Mouse (Mus musculus) midbrain, embryonic 11.5 days (tissue): Measurements from ENCODE around the gene Gnb5. TPM values are rescaled to one million over a fixed set of nuclear protein-coding genes. Genes with fewer than 3 reads are reported as not detected.
A peak's percentile ranks its signal among the peaks of the same experiment; 100 is the strongest.
"Not testable (repeated sequence)": the region's sequence is repeated elsewhere in the genome, so short reads cannot be mapped to it uniquely, and the experiment has no call there.

ENCODE experiments used
- ATAC-seq: fragments of 200-750 bp; cut with Nextera tagmentation; 2 replicates; pipeline ENCODE4 v1.8.0; 2017; ENCODE audit warnings: moderate TSS enrichment, moderate library complexity; ENCODE audit not compliant: low FRiP score
- DNase-seq: peaks from one replicate; pipeline ENCODE4 v3.0.0; 2015; ENCODE audit warnings: low spot score; ENCODE audit errors: missing footprints
- H3K27ac ChIP-seq: fragments of 300-500 bp; sonication (generic); 2 replicates; pipeline ENCODE4 v1.5.1; 2014; ENCODE audit warnings: low read depth, low read length
- H3K27me3 ChIP-seq: fragments of 300-500 bp; sonication (generic); 2 replicates; pipeline ENCODE4 v1.6.1; 2014; ENCODE audit warnings: mild to moderate bottlenecking, low read length, moderate library complexity, mixed read lengths; ENCODE audit not compliant: control insufficient read depth, insufficient read depth
- H3K36me3 ChIP-seq: fragments of 300-500 bp; sonication (generic); 2 replicates; pipeline ENCODE4 v1.6.1; 2014; ENCODE audit warnings: mild to moderate bottlenecking, low read length, moderate library complexity, mixed read lengths; ENCODE audit not compliant: control insufficient read depth, insufficient read depth
- H3K4me1 ChIP-seq: fragments of 300-500 bp; sonication (generic); 2 replicates; pipeline ENCODE4 v1.6.1; 2014; ENCODE audit warnings: low read length; ENCODE audit not compliant: control insufficient read depth, insufficient read depth
- H3K4me2 ChIP-seq: fragments of 300-500 bp; sonication (generic); 2 replicates; pipeline ENCODE4 v1.6.1; 2014; ENCODE audit warnings: mild to moderate bottlenecking, moderate library complexity
- H3K4me3 ChIP-seq: fragments of 300-500 bp; sonication (generic); 2 replicates; pipeline ENCODE4 v1.5.1; 2014; ENCODE audit warnings: low read depth, low read length
- H3K9ac ChIP-seq: fragments of 300-500 bp; sonication (generic); 2 replicates; pipeline ENCODE4 v1.6.1; 2014; ENCODE audit warnings: low read length
- H3K9me3 ChIP-seq: fragments of 300-500 bp; sonication (generic); 2 replicates; pipeline ENCODE4 v1.6.1; 2016; ENCODE audit warnings: low read length; ENCODE audit not compliant: control insufficient read depth
- WGBS: fragments of 180-500 bp; shearing (Covaris S2); extraction: QIAGEN DNeasy Blood & Tissue Kit; methylation state at CpG from one replicate; pipeline ENCODE4 v1.1.7; 2014; 5-methylcytosine and 5-hydroxymethylcytosine counted together
- polyA plus RNA-seq: library from polyadenylated mRNA; unstranded; fragments of >200 nt; fragmentation: Nextera tagmentation; extraction: Ambion mirVana; gene quantifications from 2 replicates; pipeline ENCODE4 v1.2.1, GENCODE M21; 2014

Gnb5 gene
- polyA plus RNA-seq, 1 experiment from 2014 or later, result 33.1 TPM

DNA sequence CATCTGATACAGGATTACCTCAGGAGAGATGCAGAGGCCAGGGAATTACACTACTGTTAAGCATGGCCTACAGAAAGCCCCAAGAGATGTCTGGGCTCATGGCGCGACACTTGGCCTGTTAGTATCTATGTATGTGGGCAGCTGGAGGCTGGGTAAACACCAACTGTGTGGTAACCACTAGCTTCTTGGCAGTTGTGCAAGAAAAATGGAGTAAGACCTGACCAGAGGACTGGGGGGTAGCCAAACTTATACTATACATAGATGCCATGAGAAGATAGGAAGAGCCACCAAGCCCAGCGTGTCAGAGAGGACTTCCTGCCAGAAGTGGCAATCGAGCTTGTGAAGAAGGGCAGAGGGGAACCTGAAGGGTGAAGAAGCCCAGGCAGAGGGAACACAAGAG is 56.1 kb downstream of the Gnb5 start:
- DNase-seq (no peak), ATAC-seq (no peak)
- H3K4me2 ChIP-seq, result no peak overlapping the region
- H3K27ac ChIP-seq, result no peak overlapping the region
- no peaks in the 10 kb centered on the region for H3K9me3 ChIP-seq
- 90% methylated on average over 4 of the region's 4 CpGs for WGBS
- H3K4me3 ChIP-seq, result no peak overlapping the region
- no peaks in the 10 kb centered on the region for H3K36me3 ChIP-seq
- no peaks in the 10 kb centered on the region for H3K4me1 ChIP-seq
- H3K27me3 ChIP-seq, result no peaks in the 10 kb centered on the region
- no peak overlapping the region for H3K9ac ChIP-seq

DNA sequence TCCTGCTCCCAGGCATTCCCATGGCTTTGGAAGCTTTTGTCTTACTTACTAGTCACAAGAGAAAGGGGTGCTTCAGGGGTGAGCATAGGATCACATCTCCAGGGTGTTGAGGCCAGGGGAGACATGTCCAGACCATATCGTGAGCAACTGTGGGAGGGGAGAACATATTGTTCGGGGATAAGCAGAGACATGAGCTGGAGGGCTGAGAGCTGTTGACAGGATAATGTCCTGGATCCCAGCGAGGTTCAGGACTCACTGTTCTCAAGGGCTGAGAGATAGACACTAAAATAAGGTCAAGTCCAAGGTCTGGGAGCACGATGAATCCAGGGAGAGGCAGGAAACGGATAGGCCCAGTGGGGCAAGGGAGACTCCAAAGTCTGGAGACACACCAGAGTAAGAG is 56.9 kb downstream of the Gnb5 start:
- DNase-seq (no peak), ATAC-seq (no peak)
- Histone ChIP-seq H3K27me3 (no peaks in the 10 kb centered on the region), H3K4me1 (no peaks in the 10 kb centered on the region), H3K4me3 (no peak overlapping the region), H3K27ac (no peak overlapping the region), H3K4me2 (no peak overlapping the region), H3K36me3 (no peaks in the 10 kb centered on the region), H3K9me3 (no peaks in the 10 kb centered on the region), H3K9ac (no peak overlapping the region)
- 80% methylated on average over 5 of the region's 5 CpGs for WGBS

DNA sequence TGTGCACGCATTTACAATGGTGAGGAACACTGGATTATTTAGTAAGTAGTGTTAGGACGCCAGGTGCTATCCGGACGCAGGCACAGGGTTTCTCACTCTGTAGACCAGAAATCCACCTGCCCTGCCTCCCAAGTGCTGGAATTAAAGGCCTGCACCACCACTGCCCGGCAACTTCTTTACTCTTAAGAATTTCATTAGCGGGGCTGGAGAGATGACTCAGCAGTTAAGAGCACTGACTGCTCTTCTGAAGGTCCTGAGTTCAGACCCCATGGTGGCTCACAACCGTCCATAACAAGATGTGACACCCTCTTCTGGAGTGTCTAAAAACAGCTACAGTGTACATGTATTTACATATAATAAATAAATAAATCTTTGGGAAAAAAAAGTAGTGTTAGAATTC is 57.6 kb downstream of the Gnb5 start:
- not testable (repeated sequence) for H3K27me3 ChIP-seq, H3K9ac ChIP-seq, DNase-seq, H3K4me2 ChIP-seq, ATAC-seq, H3K9me3 ChIP-seq, H3K4me1 ChIP-seq, H3K4me3 ChIP-seq, H3K36me3 ChIP-seq, H3K27ac ChIP-seq
- WGBS, result 74% methylated on average over 7 of the region's 7 CpGs

DNA sequence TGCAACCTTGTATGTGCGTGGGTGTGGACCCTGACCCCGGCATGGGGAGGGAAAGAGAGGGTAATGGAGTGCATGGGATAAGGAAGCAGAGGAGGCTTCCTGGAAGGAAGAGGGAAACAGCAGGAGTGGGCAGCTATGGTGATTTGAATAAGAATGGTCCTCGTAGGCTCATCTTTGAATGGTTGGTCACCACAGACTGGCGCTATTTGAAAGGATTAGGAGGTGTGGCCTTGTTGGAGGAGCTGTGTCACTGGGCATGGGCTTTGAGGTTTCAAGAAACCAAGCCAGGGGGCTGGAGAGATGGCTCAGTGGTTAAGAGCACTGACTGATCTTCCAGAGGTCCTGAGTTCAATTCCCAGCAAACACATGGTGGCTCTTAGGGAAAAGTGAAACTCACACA is 59.1 kb downstream of the Gnb5 start:
- DNase-seq (no peak), ATAC-seq (no peak)
- Histone ChIP-seq H3K4me1 (no peaks in the 10 kb centered on the region), H3K27me3 (no peaks in the 10 kb centered on the region), H3K27ac (no peak overlapping the region), H3K4me2 (no peak overlapping the region), H3K9me3 (no peaks in the 10 kb centered on the region), H3K9ac (no peak overlapping the region), H3K36me3 (no peaks in the 10 kb centered on the region), H3K4me3 (no peak overlapping the region)
- 69% methylated on average over 4 of the region's 4 CpGs for WGBS

DNA sequence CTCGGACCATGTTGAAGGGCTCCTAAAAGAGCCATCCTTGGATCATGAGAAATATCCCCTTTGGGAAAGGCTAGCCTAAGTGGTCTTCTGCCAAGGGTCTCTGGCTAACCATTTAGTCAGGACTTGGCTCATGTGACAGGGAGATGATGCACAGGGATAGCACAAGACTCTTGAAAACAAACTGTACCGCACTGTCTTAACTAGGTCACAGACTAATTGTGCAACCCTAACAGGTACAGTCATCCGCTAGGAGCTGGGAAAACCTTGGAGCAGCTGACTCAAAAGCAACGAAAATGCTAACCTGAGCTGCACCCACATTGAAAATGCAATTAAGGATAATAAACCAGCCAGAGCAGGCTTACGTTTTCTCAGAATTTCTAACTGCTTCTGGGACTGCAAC is 60.1 kb downstream of the Gnb5 start:
- no peaks in the 10 kb centered on the region for H3K36me3 ChIP-seq
- no peaks in the 10 kb centered on the region for H3K4me1 ChIP-seq
- H3K27ac ChIP-seq, result no peak overlapping the region
- DNase-seq (no peak), ATAC-seq (no peak)
- WGBS, result 89% methylated on average over 5 of the region's 5 CpGs
- no peak overlapping the region for H3K4me3 ChIP-seq
- H3K9ac ChIP-seq, result no peak overlapping the region
- H3K27me3 ChIP-seq, result no peaks in the 10 kb centered on the region
- H3K9me3 ChIP-seq, result no peaks in the 10 kb centered on the region; the same call in 1 of the 2 replicates
- no peak overlapping the region for H3K4me2 ChIP-seq

DNA sequence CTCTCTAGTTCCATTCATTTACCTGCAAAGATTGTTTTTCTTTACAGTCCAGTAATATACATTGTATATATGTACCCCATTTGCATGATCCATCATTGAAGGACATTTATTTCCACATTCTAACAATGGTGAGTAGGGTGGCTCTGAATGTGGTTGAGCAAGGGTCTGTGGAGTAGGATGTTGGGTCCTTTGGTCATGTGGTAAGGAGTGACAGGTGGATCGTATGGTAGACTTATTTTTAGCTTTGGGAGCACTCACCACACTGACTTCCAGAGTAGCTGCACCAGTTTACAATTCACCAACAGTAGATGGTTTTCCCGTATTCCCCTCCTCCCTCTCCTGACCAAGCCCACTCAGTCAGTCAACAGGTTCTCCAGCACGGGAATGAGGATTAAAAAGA is 62.7 kb downstream of the Gnb5 start:
- Histone ChIP-seq H3K9me3 (no peaks in the 10 kb centered on the region; the same call in 1 of the 2 replicates), H3K4me1 (no peaks in the 10 kb centered on the region), H3K27ac (no peak overlapping the region), H3K36me3 (no peaks in the 10 kb centered on the region), H3K4me2 (no peak overlapping the region), H3K9ac (no peak overlapping the region), H3K4me3 (no peak overlapping the region), H3K27me3 (no peaks in the 10 kb centered on the region)
- WGBS, result 80% methylated on average over 3 of the region's 3 CpGs
- no peak for DNase-seq
- no peak for ATAC-seq

DNA sequence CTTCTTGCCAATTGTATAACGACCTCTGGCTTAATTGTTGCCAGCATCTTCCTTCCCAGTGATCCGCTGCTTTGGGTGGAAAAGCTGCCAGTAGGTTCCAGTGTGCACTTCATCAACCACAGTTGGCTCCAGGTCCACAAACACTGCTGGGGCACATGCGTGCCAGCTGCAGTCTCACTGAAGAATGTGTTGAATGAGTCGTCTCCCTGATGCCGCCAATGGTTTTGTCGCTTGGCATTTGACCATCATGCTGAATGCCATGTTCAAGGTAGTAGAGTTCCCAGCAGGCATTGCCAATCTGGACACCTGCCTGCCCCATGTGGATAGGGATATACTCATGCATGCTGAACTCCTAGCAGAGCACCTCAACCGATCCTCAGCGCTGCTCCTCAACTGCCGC is 69.5 kb downstream of the Gnb5 start:
- H3K4me2 ChIP-seq, result no peak overlapping the region
- peak; percentile 31 for DNase-seq

DNA sequence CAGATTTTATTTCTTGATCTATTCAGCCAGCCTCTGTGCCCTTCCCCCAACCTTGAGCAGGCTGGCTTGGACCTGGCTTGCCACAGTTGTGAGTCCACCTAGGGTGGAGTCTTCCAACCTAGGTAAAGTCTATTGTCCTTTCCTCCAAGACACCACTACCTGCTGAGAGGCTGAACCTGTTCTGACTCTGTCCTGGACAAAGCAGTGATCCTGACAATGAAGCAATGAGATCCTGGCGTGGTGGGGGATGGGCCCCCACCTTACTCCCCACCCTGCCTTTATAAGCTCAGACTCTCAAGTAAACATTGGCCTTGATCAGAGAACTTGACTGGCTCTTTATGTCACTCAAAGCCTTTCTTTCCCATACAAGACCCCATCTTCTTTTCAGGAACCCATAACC is 70.3 kb downstream of the Gnb5 start:
- Histone ChIP-seq H3K4me2 (no peak overlapping the region), H3K4me3 (no peak overlapping the region), H3K36me3 (no peaks in the 10 kb centered on the region), H3K27me3 (no peaks in the 10 kb centered on the region), H3K27ac (no peak overlapping the region), H3K9ac (no peak overlapping the region), H3K9me3 (no peaks in the 10 kb centered on the region), H3K4me1 (no peaks in the 10 kb centered on the region)
- DNase-seq, result peak; percentile 28
- WGBS, result 63% methylated on average over 1 of the region's 1 CpGs
- ATAC-seq, result no peak

More for the DNA sequence above, 69.5 kb downstream of the Gnb5 start:
- H3K27ac ChIP-seq, result no peak overlapping the region
- H3K9ac ChIP-seq, result no peak overlapping the region
- no peak for ATAC-seq
- H3K9me3 ChIP-seq, result no peaks in the 10 kb centered on the region; the same call in 1 of the 2 replicates
- H3K27me3 ChIP-seq, result no peaks in the 10 kb centered on the region
- 97% methylated on average over 9 of the region's 9 CpGs for WGBS
- H3K4me3 ChIP-seq, result no peak overlapping the region
- H3K4me1 ChIP-seq, result no peaks in the 10 kb centered on the region
- no peaks in the 10 kb centered on the region for H3K36me3 ChIP-seq

DNA sequence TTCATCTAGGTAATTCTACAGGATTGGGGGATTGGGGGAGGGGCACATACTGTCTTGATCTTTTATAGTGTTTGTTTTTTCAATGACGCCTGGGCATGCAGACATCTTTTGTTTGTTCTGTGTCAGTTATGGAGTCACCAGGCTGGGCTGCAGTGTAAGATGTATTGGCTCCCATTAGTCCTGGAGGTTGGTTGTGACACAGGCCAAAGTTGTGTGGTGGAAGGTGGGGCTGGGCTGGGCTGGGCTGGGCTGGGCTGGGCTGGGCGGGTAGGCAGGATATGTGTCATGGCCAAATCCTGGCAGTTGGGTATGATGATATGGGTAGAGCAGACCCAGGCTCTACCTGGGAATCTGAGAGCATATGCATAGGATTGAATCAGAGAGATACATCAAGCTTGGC is 72.7 kb downstream of the Gnb5 start:
- H3K4me3 ChIP-seq, result no peak overlapping the region
- no peaks in the 10 kb centered on the region for H3K9me3 ChIP-seq
- H3K27ac ChIP-seq, result no peak overlapping the region
- no peak overlapping the region for H3K9ac ChIP-seq
- WGBS, result 92% methylated on average over 2 of the region's 2 CpGs
- ATAC-seq, result no peak
- H3K36me3 ChIP-seq, result no peaks in the 10 kb centered on the region
- no peak overlapping the region for H3K4me2 ChIP-seq
- peak; percentile 21 for DNase-seq
- no peaks in the 10 kb centered on the region for H3K4me1 ChIP-seq
- no peaks in the 10 kb centered on the region for H3K27me3 ChIP-seq

DNA sequence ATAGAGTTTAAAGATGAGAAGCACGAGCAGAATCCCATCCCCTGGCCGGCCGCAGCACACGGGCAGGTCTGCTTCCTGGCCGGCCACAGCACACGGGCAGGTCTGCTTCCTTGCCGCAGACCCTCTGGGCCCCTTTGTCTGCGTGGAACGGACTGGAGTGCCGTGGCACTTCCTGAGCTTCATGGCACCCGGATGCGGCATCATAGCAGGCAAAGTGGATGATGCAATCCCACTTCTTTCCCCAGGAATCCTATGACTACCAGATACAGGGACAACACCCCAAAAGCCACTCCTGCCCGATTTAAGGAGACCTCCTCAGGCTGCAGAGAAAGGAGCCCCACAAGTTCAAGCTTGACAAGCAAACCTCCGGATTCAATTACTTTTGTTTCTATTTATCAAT is 76.7 kb downstream of the Gnb5 start:
- Histone ChIP-seq H3K9me3 (no peaks in the 10 kb centered on the region), H3K27me3 (no peaks in the 10 kb centered on the region), H3K36me3 (peaks cover 8% of the 10 kb centered on the region), H3K4me3 (no peak overlapping the region), H3K4me1 (no peaks in the 10 kb centered on the region), H3K4me2 (no peak overlapping the region), H3K27ac (no peak overlapping the region), H3K9ac (no peak overlapping the region)
- 92% methylated on average over 14 of the region's 14 CpGs for WGBS
- ATAC-seq, result no peak
- DNase-seq, result peak; percentile 73
